ENCODE assay signal across 8 mouse cellular contexts in genomic region chr10:61657985-61658384, GRCm38 (mm10). TPM values are rescaled to one million over a fixed set of nuclear protein-coding genes. Genes with fewer than 3 reads are reported as not detected.
DNase-seq lines count a peak whose midpoint lies in the region; ATAC-seq lines count a peak whose summit lies in the region.

No protein-coding gene starts in this region.

- intact Hi-C loops in heart, postnatal 10 days (cut with DNase I), result loop anchor here (1.0 to 5.0 kb wide), 6 partner anchors 52 to 451 kb away; no protein-coding TSS in a partner anchor
- intact Hi-C loops in heart, postnatal 25 days (cut with DNase I), result loop anchor here (1.0 to 10.0 kb wide), 4 partner anchors 56 to 453 kb away; no protein-coding TSS in a partner anchor

- ATAC-seq in granulocyte monocyte progenitor cell, adult 5-6 weeks (replicated peaks; ENCODE audit: poor library complexity, severe bottlenecking), result peak; percentile 66

- DNase-seq in heart, postnatal 10 days, result peak; percentile 27 to 69
- DNase-seq in heart, postnatal 25 days (ENCODE audit: low spot score), result no peak
- DNase-seq in A20 (ENCODE audit: low read depth, low spot score) (peak; percentile 60), NIH3T3 (ENCODE audit: low read depth) (peak; percentile 83)
- DNase-seq in lung, postnatal 14 days, result peak; percentile 57
- DNase-seq in frontal cortex, postnatal 25 days (ENCODE audit: low spot score in 2 of 2), result no peak
- DNase-seq in urinary bladder, postnatal 10 days (ENCODE audit: low spot score), result no peak

RNA-seq across cellular contexts. Expression of gene Ppa1, which starts 9.6 kb away (rescaled TPM):
- total RNA-seq in heart, postnatal 10 days (2021), result 10 to 100 TPM; 45.1 to 52.5 TPM
- total RNA-seq in heart, postnatal 25 days (2021), result 10 to 100 TPM; 63.9 to 70.1 TPM
- 67.1 and 84.1 TPM in 2 replicates for total RNA-seq in granulocyte monocyte progenitor cell, adult 5-6 weeks (2014; fragmentation: Nextera tagmentation)
- total RNA-seq in granulocyte monocyte progenitor cell, adult 5-6 weeks (2017), result 169 and 176 TPM in 2 replicates

RNA-seq across cellular contexts. Expression of gene Sar1a, which starts 22.1 kb away (rescaled TPM):
- total RNA-seq in heart, postnatal 10 days (2021), result 100 to 1,000 TPM; 144 to 158 TPM
- 100 to 1,000 TPM; 142 to 152 TPM for total RNA-seq in heart, postnatal 25 days (2021)
- total RNA-seq in granulocyte monocyte progenitor cell, adult 5-6 weeks (2014; fragmentation: Nextera tagmentation), result 79.8 and 111 TPM in 2 replicates
- total RNA-seq in granulocyte monocyte progenitor cell, adult 5-6 weeks (2017), result 88.5 and 108 TPM in 2 replicates

RNA-seq across cellular contexts. Expression of gene Tysnd1, which starts 37.3 kb away (rescaled TPM):
- total RNA-seq in heart, postnatal 10 days (2021), result 10 to 100 TPM; 25.9 to 26.6 TPM
- total RNA-seq in heart, postnatal 25 days (2021), result 10 to 100 TPM; 22.5 to 22.9 TPM
- total RNA-seq in granulocyte monocyte progenitor cell, adult 5-6 weeks (2014; fragmentation: Nextera tagmentation), result 14.7 and 19.2 TPM in 2 replicates
- total RNA-seq in granulocyte monocyte progenitor cell, adult 5-6 weeks (2017), result 20.3 and 24.8 TPM in 2 replicates

RNA-seq across cellular contexts. Expression of gene Aifm2, which starts 57.1 kb away (rescaled TPM):
- 10 to 100 TPM; 36.0 to 52.5 TPM for total RNA-seq in heart, postnatal 10 days (2021)
- total RNA-seq in heart, postnatal 25 days (2021), result 10 to 100 TPM; 31.3 to 31.6 TPM
- total RNA-seq in granulocyte monocyte progenitor cell, adult 5-6 weeks (2014; fragmentation: Nextera tagmentation), result 5.0 and 9.0 TPM in 2 replicates
- total RNA-seq in granulocyte monocyte progenitor cell, adult 5-6 weeks (2017), result 6.5 and 6.6 TPM in 2 replicates

Comparison
In these comparisons a context has a peak if more than half of its experiments do, and no peak if none do; other contexts are left out.
1. DNase-seq: peak in heart, postnatal 10 days (2 of 2), A20 (single experiment), NIH3T3 (single experiment) and lung, postnatal 14 days (single experiment); none in heart, postnatal 25 days (single experiment), frontal cortex, postnatal 25 days (0 of 2) and urinary bladder, postnatal 10 days (single experiment).